17 mouse cellular contexts compared by ENCODE assay signal in genomic region chr16:26357863-26358780, GRCm38 (mm10). TPM values are rescaled to one million over a fixed set of nuclear protein-coding genes. Genes with fewer than 3 reads are reported as not detected.
DNase-seq lines count a peak whose midpoint lies in the region; ATAC-seq and TF ChIP-seq lines count a peak whose summit lies in the region.
"Had no signal": no experiment of that assay in that cellular context is flagged by ENCODE, and none has a peak within 500 bp of the region (broad histone marks: within the 10 kb centered on the region; RNA-seq: fewer than 3 reads in every experiment).

No protein-coding gene starts in this region.

- peak; percentile 48; the same call in 1 of the 2 replicates for TF ChIP-seq EP300 in liver, postnatal 0 days (IDR thresholded peaks at IDR 0.05; ENCODE audit: low read depth)

- 0 out of 2 replicates have a peak, but pooled peaks have one; percentile 10 for ATAC-seq in forebrain, embryonic 14.5 days
- ATAC-seq in forebrain, postnatal 0 days = no peak; the same call in 1 of the 2 replicates
- peak; percentile 86 for ATAC-seq in liver, postnatal 0 days
- ATAC-seq: hindbrain, postnatal 0 days had no signal

- no peaks in the 10 kb centered on the region for H3K79me2 ChIP-seq in liver, adult 2 months (ENCODE audit: control insufficient read depth, insufficient read depth, low read length)

- no peak for TF ChIP-seq POLR2A in liver, adult 2 months (IDR thresholded peaks at IDR 0.05; ENCODE audit: extremely low read depth, insufficient read depth, low read length)

- no peaks in the 10 kb centered on the region for H3K27me3 ChIP-seq in forebrain, embryonic 14.5 days (replicated peaks; ENCODE audit: control insufficient read depth, insufficient read depth, low read length)
- H3K27me3 ChIP-seq in forebrain, postnatal 0 days (ENCODE audit: insufficient read depth, low read length) = no peaks in the 10 kb centered on the region
- no peaks in the 10 kb centered on the region for H3K27me3 ChIP-seq in liver, adult 2 months (ENCODE audit: control insufficient read depth, insufficient read depth, low read length)
- no peaks in the 10 kb centered on the region for H3K27me3 ChIP-seq in liver, postnatal 0 days (ENCODE audit: insufficient read depth, low read length)
- H3K27me3 ChIP-seq: CH12.LX; heart, embryonic 13.5 days; midbrain, embryonic 12.5 days; neural tube, embryonic 15.5 days had no signal

- H3K36me3 ChIP-seq in forebrain, embryonic 14.5 days (ENCODE audit: control insufficient read depth, insufficient read depth, low read length) = no peaks in the 10 kb centered on the region
- H3K36me3 ChIP-seq in forebrain, postnatal 0 days (ENCODE audit: insufficient read depth) = no peaks in the 10 kb centered on the region
- H3K36me3 ChIP-seq in liver, adult 2 months (ENCODE audit: control insufficient read depth, insufficient read depth, low read length) = peaks cover 17% of the 10 kb centered on the region
- H3K36me3 ChIP-seq in liver, postnatal 0 days (replicated peaks; ENCODE audit: insufficient read depth, low read length) = peaks cover 10% of the 10 kb centered on the region; the same call in 1 of the 2 replicates
- H3K36me3 ChIP-seq: heart, embryonic 13.5 days; midbrain, embryonic 12.5 days; neural tube, embryonic 15.5 days had no signal

- peak; percentile 7 for DNase-seq in forebrain, embryonic 14.5 days (ENCODE audit: low spot score)
- no peak for DNase-seq in forebrain, postnatal 0 days
- DNase-seq in liver, adult 2 months (ENCODE audit: extremely low read depth, low read depth, low spot score) = peak; percentile 97
- no peak for DNase-seq in liver
- DNase-seq in kidney, postnatal 25 days = peak; percentile 36 to 46
- no peak for DNase-seq in liver, postnatal 0 days
- no peak for DNase-seq in embryo, embryonic 10.5 days (ENCODE audit: low spot score)
- DNase-seq in thymus, postnatal 14 days = no peak
- DNase-seq: cerebellum, postnatal 10 days; heart, adult 11 months; lung, postnatal 36 days; right cerebral cortex, postnatal 25 days had no signal

- no peak for TF ChIP-seq CTCF in forebrain, postnatal 0 days (IDR thresholded peaks at IDR 0.05; ENCODE audit: low read depth)
- no peak for TF ChIP-seq CTCF in liver, adult 2 months (IDR thresholded peaks at IDR 0.05; ENCODE audit: low read depth, low read length)
- no peak for TF ChIP-seq CTCF in liver, postnatal 0 days (IDR thresholded peaks at IDR 0.05; ENCODE audit: low read depth)

- no peaks in the 10 kb centered on the region for H3K4me1 ChIP-seq in forebrain, embryonic 14.5 days (ENCODE audit: control insufficient read depth, insufficient read depth, low read length)
- H3K4me1 ChIP-seq in forebrain, postnatal 0 days (ENCODE audit: insufficient read depth) = no peaks in the 10 kb centered on the region
- H3K4me1 ChIP-seq in liver, adult 2 months (ENCODE audit: control insufficient read depth, insufficient read depth, low read length) = peaks cover 16% of the 10 kb centered on the region; the same call in 1 of the 2 replicates
- H3K4me1 ChIP-seq in liver, postnatal 0 days (ENCODE audit: insufficient read depth) = peaks cover 6% of the 10 kb centered on the region; the same call in 1 of the 2 replicates
- H3K4me1 ChIP-seq: heart, embryonic 13.5 days; midbrain, embryonic 12.5 days had no signal

- 69% methylated on average over 5 of the region's 5 CpGs for WGBS in forebrain, embryonic 14.5 days
- 70% methylated on average over 5 of the region's 5 CpGs for WGBS in forebrain, postnatal 0 days
- 20% methylated on average over 5 of the region's 5 CpGs for WGBS in liver, adult 2 months
- 54% methylated on average over 5 of the region's 5 CpGs for WGBS in liver, postnatal 0 days (ENCODE audit: insufficient replicate concordance)

- no peak overlapping the region for H3K4me2 ChIP-seq in forebrain, embryonic 14.5 days (ENCODE audit: low read length)
- H3K4me2 ChIP-seq in forebrain, postnatal 0 days (ENCODE audit: low read depth) = no peak overlapping the region
- H3K4me2 ChIP-seq in liver, postnatal 0 days (ENCODE audit: low read depth, low read length) = no peak overlapping the region
- H3K4me2 ChIP-seq: heart, embryonic 13.5 days; midbrain, embryonic 12.5 days; neural tube, embryonic 15.5 days had no signal

- H3K9me3 ChIP-seq in forebrain, embryonic 14.5 days (replicated peaks; ENCODE audit: control insufficient read depth, low read length) = no peaks in the 10 kb centered on the region
- H3K9me3 ChIP-seq in forebrain, postnatal 0 days (ENCODE audit: low read length) = no peaks in the 10 kb centered on the region
- no peaks in the 10 kb centered on the region for H3K9me3 ChIP-seq in liver, postnatal 0 days (ENCODE audit: low read length)
- H3K9me3 ChIP-seq: heart, embryonic 13.5 days; midbrain, embryonic 12.5 days; neural tube, embryonic 15.5 days had no signal

- no peak overlapping the region for H3K27ac ChIP-seq in forebrain, embryonic 14.5 days (ENCODE audit: low read depth, low read length)
- H3K27ac ChIP-seq in forebrain, postnatal 0 days (ENCODE audit: low read depth, low read length) = no peak overlapping the region
- peak overlapping the region; percentile 97 for H3K27ac ChIP-seq in liver, adult 2 months (replicated peaks; ENCODE audit: insufficient read depth, low read depth, low read length)
- H3K27ac ChIP-seq in liver, postnatal 0 days (ENCODE audit: low read depth) = peak overlapping the region; percentile 83
- H3K27ac ChIP-seq: heart, embryonic 13.5 days; hindbrain, postnatal 0 days; midbrain, embryonic 12.5 days; neural tube, embryonic 15.5 days had no signal

- no peak overlapping the region for H3K4me3 ChIP-seq in forebrain, embryonic 14.5 days (ENCODE audit: low read depth, low read length)
- no peak overlapping the region for H3K4me3 ChIP-seq in forebrain, postnatal 0 days (ENCODE audit: low read depth, low read length)
- H3K4me3 ChIP-seq in liver, adult 2 months (ENCODE audit: insufficient read depth, low read depth, low read length) = no peak overlapping the region
- no peak overlapping the region for H3K4me3 ChIP-seq in liver, postnatal 0 days (ENCODE audit: low read depth, low read length)
- H3K4me3 ChIP-seq: heart, embryonic 13.5 days; midbrain, embryonic 12.5 days; neural tube, embryonic 15.5 days had no signal

- no peak overlapping the region for H3K9ac ChIP-seq in forebrain, embryonic 14.5 days (ENCODE audit: low read length)
- no peak overlapping the region for H3K9ac ChIP-seq in forebrain, postnatal 0 days
- H3K9ac ChIP-seq in liver, adult 2 months (ENCODE audit: low read depth, low read length) = no peak overlapping the region
- H3K9ac ChIP-seq in liver, postnatal 0 days (replicated peaks) = no peak overlapping the region
- H3K9ac ChIP-seq: heart, embryonic 13.5 days; midbrain, embryonic 12.5 days; neural tube, embryonic 15.5 days had no signal

RNA-seq across cellular contexts. Expression of gene Cldn1, which starts 13.5 kb away (rescaled TPM):
- 4.1 and 5.3 TPM in 2 replicates for polyA plus RNA-seq in forebrain, embryonic 14.5 days (2014; fragmentation: Nextera tagmentation; extraction: Ambion mirVana)
- total RNA-seq in forebrain, postnatal 0 days (2014; rRNA removed) = 4.9 and 5.3 TPM in 2 replicates
- polyA plus RNA-seq in forebrain, postnatal 0 days (2015; fragmentation: Nextera tagmentation; extraction: Ambion mirVana) = 4.5 and 5.8 TPM in 2 replicates
- 39.0 and 59.5 TPM in 2 replicates for total RNA-seq in liver, adult 2 months (2014; rRNA removed)
- polyA plus RNA-seq in liver, adult 2 months (2012; rRNA removed) = 36.2 and 40.3 TPM in 2 replicates
- 90.0 and 101 TPM in 2 replicates for polyA plus RNA-seq in liver, postnatal 0 days (2015; fragmentation: Nextera tagmentation; extraction: Ambion mirVana)
- total RNA-seq: CH12.LX had no signal

Comparison
In these comparisons a context has a peak if more than half of its experiments do, and no peak if none do; other contexts are left out.
1. DNase-seq: peak in forebrain, embryonic 14.5 days (single experiment), liver, adult 2 months (single experiment) and kidney, postnatal 25 days (2 of 2); none in forebrain, postnatal 0 days (single experiment), liver (single experiment), liver, postnatal 0 days (single experiment), embryo, embryonic 10.5 days (single experiment) and thymus, postnatal 14 days (single experiment).
2. H3K27ac ChIP-seq: peak in liver, adult 2 months (single experiment) and liver, postnatal 0 days (single experiment); none in forebrain, embryonic 14.5 days (single experiment) and forebrain, postnatal 0 days (single experiment).